Mouse (Mus musculus) CH12.LX (cell line): Measurements from ENCODE around the gene Shld1.
A peak's percentile ranks its signal among the peaks of the same experiment; 100 is the strongest.

Source experiments
- CHD2 ChIP-seq: IDR thresholded peaks from 2 replicates; pipeline ENCODE4 v1.6.1; 2011; ENCODE audit warnings: low read length, improper control_type of control experiment
- CTCF ChIP-seq, 2 experiments: IDR thresholded peaks in 1 of 2; conservative IDR thresholded peaks in 1 of 2; 2 replicates each; pipeline ENCODE4 v1.5.1; 2011 to 2012; ENCODE audit warnings: low read depth in 2 of 2, low read length in 2 of 2, improper control_type of control experiment in 1 of 2, inconsistent platforms in 1 of 2, mild to moderate bottlenecking in 1 of 2, moderate library complexity in 1 of 2
- EP300 ChIP-seq: IDR thresholded peaks from 2 replicates; pipeline ENCODE4 v1.6.1; 2011; ENCODE audit warnings: low read length, improper control_type of control experiment
- HCFC1 ChIP-seq: IDR thresholded peaks from 2 replicates; pipeline ENCODE4 v1.6.1; 2012; ENCODE audit warnings: low read depth, mild to moderate bottlenecking, inconsistent platforms, low read length, improper control_type of control experiment
- IRF4 ChIP-seq: IDR thresholded peaks from 2 replicates; pipeline ENCODE4 v1.6.1; 2014; ENCODE audit warnings: low read depth, mild to moderate bottlenecking, inconsistent platforms, low read length, improper control_type of control experiment
- POLR2A ChIP-seq: IDR thresholded peaks from 2 replicates; pipeline ENCODE4 v1.6.1; 2011; ENCODE audit warnings: low read depth, mild to moderate bottlenecking, improper control_type of control experiment, low read length
- SMC3 ChIP-seq: IDR thresholded peaks from 2 replicates; pipeline ENCODE4 v1.6.1; 2011; ENCODE audit warnings: low read depth, low read length, improper control_type of control experiment
- TBP ChIP-seq: conservative IDR thresholded peaks from 2 replicates; pipeline ENCODE4 v1.6.1; 2011; ENCODE audit warnings: low read depth, low read length, improper control_type of control experiment
- ZMIZ1 ChIP-seq: IDR thresholded peaks from 2 replicates; pipeline ENCODE4 v1.6.1; 2012; ENCODE audit warnings: low read depth, mild to moderate bottlenecking, inconsistent platforms, low read length, improper control_type of control experiment

GRCm38 (mm10) chr2:132686756-132687737 lies at the start of gene Shld1:
- TF ChIP-seq EP300 (no peak), TBP (0 out of 2 replicates have a peak, but pooled peaks have one; percentile 16), CHD2 (peak; percentile 91), POLR2A (no peak; the same call in 1 of the 2 replicates), IRF4 (peak; percentile 73), SMC3 (no peak), ZMIZ1 (no peak), CTCF (conservative IDR thresholded peaks at IDR 0.05 in 1 of 2, IDR thresholded peaks at IDR 0.05 in 1 of 2; ENCODE audit: low read depth in 2 of 2, low read length in 2 of 2) (no peak), HCFC1 (peak; percentile 99)
